Mouse (Mus musculus) neural tube, embryonic 12.5 days (tissue): Measurements from ENCODE around the gene Cdk2ap1. TPM values are rescaled to one million over a fixed set of nuclear protein-coding genes. Genes with fewer than 3 reads are reported as not detected.
"Not testable (repeated sequence)": the region's sequence is repeated elsewhere in the genome, so short reads cannot be mapped to it uniquely, and the experiment has no call there.

ENCODE experiments used
- ATAC-seq: fragments of 200-750 bp; cut with Nextera tagmentation; 2 replicates; pipeline ENCODE4 v1.8.0; 2017; ENCODE audit warnings: low read depth, mild to moderate bottlenecking, moderate TSS enrichment, moderate library complexity; ENCODE audit not compliant: low FRiP score
- H3K27ac ChIP-seq: fragments of 300-500 bp; sonication (generic); 2 replicates; pipeline ENCODE4 v1.5.1; 2016
- H3K27me3 ChIP-seq: fragments of 300-500 bp; sonication (generic); replicated peaks from 2 replicates; pipeline ENCODE4 v1.6.1; 2016; ENCODE audit warnings: mild to moderate bottlenecking
- H3K36me3 ChIP-seq: fragments of 300-500 bp; sonication (generic); 2 replicates; pipeline ENCODE4 v1.6.1; 2016; ENCODE audit warnings: mild to moderate bottlenecking
- H3K4me1 ChIP-seq: fragments of 300-500 bp; sonication (generic); 2 replicates; pipeline ENCODE4 v1.6.1; 2016
- H3K4me2 ChIP-seq: fragments of 300-500 bp; sonication (generic); replicated peaks from 2 replicates; pipeline ENCODE4 v1.6.1; 2016; ENCODE audit warnings: mild to moderate bottlenecking
- H3K4me3 ChIP-seq: fragments of 300-500 bp; sonication (generic); 2 replicates; pipeline ENCODE4 v1.5.1; 2016
- H3K9ac ChIP-seq: fragments of 300-500 bp; sonication (generic); 2 replicates; pipeline ENCODE4 v1.6.1; 2016; ENCODE audit warnings: mild to moderate bottlenecking
- H3K9me3 ChIP-seq: fragments of 300-500 bp; sonication (generic); 2 replicates; pipeline ENCODE4 v1.6.1; 2016; ENCODE audit warnings: mild to moderate bottlenecking
- WGBS: fragments of 180-500 bp; shearing (Covaris S2); methylation state at CpG from one replicate; pipeline ENCODE4 v1.1.7; 2016; 5-methylcytosine and 5-hydroxymethylcytosine counted together
- polyA plus RNA-seq: library from polyadenylated mRNA; unstranded; fragments of >200 nt; fragmentation: Nextera tagmentation; extraction: Ambion mirVana; gene quantifications from 2 replicates; pipeline ENCODE4 v1.2.1, GENCODE M21; 2016

Cdk2ap1 gene
- polyA plus RNA-seq, result 293 and 314 TPM in 2 replicates

GRCm38 (mm10) chr5:124362982-124363381 lies at the start of gene Cdk2ap1:
Cdk2ap1 (minus strand) TSS chr5:124363082.
- WGBS, result 89% methylated on average over 5 of the region's 5 CpGs
- not testable (repeated sequence) for ATAC-seq, H3K27ac ChIP-seq, H3K27me3 ChIP-seq, H3K4me3 ChIP-seq, H3K4me1 ChIP-seq, H3K4me2 ChIP-seq, H3K9ac ChIP-seq, H3K9me3 ChIP-seq, H3K36me3 ChIP-seq

- no peaks in the 10 kb centered on the region for H3K4me1 ChIP-seq
- no peak overlapping the region for H3K27ac ChIP-seq
- H3K4me2 ChIP-seq, result no peak overlapping the region
- H3K36me3 ChIP-seq, result peaks cover 47% of the 10 kb centered on the region
- WGBS, result 96% methylated on average over 5 of the region's 5 CpGs
- H3K9ac ChIP-seq, result no peak overlapping the region
- H3K27me3 ChIP-seq, result no peaks in the 10 kb centered on the region
- H3K4me3 ChIP-seq, result no peak overlapping the region
- no peaks in the 10 kb centered on the region for H3K9me3 ChIP-seq
- ATAC-seq, result no peak
Observed at GRCm38 (mm10) chr5:124412163-124412562, 49.3 kb upstream of the Cdk2ap1 start.

DNA sequence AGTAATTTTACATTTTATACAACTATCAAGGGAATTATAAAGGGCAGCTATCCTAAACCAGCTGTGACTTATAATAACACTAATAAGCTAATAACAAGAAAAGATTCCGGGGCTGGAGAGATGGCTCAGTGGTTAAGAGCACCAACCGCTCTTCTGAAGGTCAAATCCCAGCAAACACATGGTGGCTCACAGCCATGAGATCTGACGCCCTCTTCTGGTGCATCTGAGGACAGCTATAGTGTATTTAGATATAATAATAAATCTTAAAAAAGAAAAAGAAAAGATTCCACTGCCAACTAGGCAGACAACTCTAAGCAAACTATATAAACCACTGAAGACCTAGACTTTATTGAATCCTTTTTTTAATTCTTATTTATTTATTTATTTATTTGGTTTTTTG lies 47.9 kb upstream of the Cdk2ap1 start:
- H3K9me3 ChIP-seq, result no peaks in the 10 kb centered on the region
- peaks cover 55% of the 10 kb centered on the region for H3K36me3 ChIP-seq
- H3K4me1 ChIP-seq, result no peaks in the 10 kb centered on the region
- no peaks in the 10 kb centered on the region for H3K27me3 ChIP-seq
- no peak overlapping the region for H3K27ac ChIP-seq
- no peak overlapping the region for H3K9ac ChIP-seq
- H3K4me2 ChIP-seq, result no peak overlapping the region
- no peak for ATAC-seq
- WGBS, result 86% methylated on average over 3 of the region's 3 CpGs
- no peak overlapping the region for H3K4me3 ChIP-seq

GRCm38 (mm10) chr5:124393726-124394125 lies 30.8 kb upstream of the Cdk2ap1 start:
- no peaks in the 10 kb centered on the region for H3K27me3 ChIP-seq
- no peak overlapping the region for H3K4me3 ChIP-seq
- no peaks in the 10 kb centered on the region for H3K9me3 ChIP-seq
- H3K9ac ChIP-seq, result no peak overlapping the region
- H3K4me2 ChIP-seq, result no peak overlapping the region
- H3K4me1 ChIP-seq, result no peaks in the 10 kb centered on the region
- H3K36me3 ChIP-seq, result peaks cover 79% of the 10 kb centered on the region
- H3K27ac ChIP-seq, result no peak overlapping the region
- whole genome bisulfite sequencing, result 97% methylated on average over 7 of the region's 7 CpGs
- ATAC-seq, result no peak

DNA sequence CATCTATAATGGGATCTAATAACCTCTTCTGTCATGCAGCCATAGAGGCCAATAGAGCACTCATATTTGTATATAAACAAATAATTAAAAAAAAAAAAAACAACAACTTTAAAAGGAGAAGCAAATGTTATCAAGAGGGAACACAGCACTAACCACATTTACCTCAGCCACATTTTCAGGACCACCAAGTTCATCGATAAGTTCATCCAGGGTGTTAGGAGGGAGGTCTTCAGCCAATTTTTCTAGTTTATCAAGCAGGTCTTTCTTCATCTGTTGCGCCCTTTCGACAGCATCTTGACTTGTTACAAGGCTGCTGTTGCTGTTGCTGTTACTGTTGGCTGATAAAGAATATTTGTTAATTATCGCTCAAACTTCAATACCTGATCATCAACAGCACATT lies 29.5 kb upstream of the Cdk2ap1 start:
- ATAC-seq, result no peak
- Histone ChIP-seq H3K4me3 (no peak overlapping the region), H3K4me2 (no peak overlapping the region), H3K27ac (no peak overlapping the region), H3K4me1 (no peaks in the 10 kb centered on the region), H3K36me3 (peaks cover 82% of the 10 kb centered on the region), H3K9ac (no peak overlapping the region), H3K27me3 (no peaks in the 10 kb centered on the region), H3K9me3 (no peaks in the 10 kb centered on the region)
- 96% methylated on average over 4 of the region's 4 CpGs for WGBS

DNA sequence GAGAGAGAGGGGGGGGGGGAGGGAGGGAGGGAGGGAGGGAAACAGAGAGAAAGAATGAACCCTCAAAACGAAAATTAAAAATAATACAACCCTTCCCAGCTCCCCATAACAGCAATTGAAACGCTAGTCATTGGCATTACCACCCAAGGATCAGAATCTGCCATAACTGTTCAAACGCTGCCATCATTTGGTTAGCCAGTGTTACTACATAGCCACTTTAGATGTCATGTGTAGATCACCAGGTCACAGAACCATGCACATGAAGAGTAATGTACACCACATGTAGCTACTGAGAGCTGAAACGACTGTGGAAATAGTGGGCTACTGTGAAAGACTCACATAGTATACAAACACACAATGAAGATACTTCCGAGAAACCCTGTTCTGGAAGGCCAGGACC lies 25.1 kb upstream of the Cdk2ap1 start:
- Histone ChIP-seq H3K4me3 (no peak overlapping the region), H3K9me3 (no peaks in the 10 kb centered on the region), H3K4me2 (no peak overlapping the region), H3K4me1 (no peaks in the 10 kb centered on the region), H3K27me3 (no peaks in the 10 kb centered on the region), H3K27ac (no peak overlapping the region), H3K36me3 (peaks cover 88% of the 10 kb centered on the region), H3K9ac (no peak overlapping the region)
- ATAC-seq, result no peak
- 81% methylated on average over 5 of the region's 5 CpGs for WGBS

DNA sequence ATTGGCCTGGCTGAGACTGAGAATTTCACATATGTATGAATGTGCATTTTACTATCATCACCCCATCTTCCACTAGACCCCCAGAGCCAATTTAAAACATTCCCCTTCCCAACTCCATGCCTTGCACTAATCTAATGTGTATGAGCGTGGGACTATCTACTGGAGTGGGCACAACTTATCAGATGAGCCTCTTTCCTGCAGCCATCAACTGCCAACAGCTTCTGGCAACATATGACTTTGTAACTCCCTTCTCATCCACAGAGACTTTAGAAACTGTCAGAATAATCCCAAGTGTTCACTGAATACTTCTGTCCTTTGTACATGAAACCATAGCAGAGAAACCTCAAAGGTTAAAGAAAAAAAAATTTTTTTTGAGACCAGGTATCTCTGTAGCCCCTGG lies 17.2 kb upstream of the Cdk2ap1 start:
- H3K27ac ChIP-seq, result no peak overlapping the region
- 98% methylated on average over 1 of the region's 1 CpGs for WGBS
- H3K27me3 ChIP-seq, result no peaks in the 10 kb centered on the region
- no peaks in the 10 kb centered on the region for H3K4me1 ChIP-seq
- H3K4me2 ChIP-seq, result no peak overlapping the region
- H3K9me3 ChIP-seq, result no peaks in the 10 kb centered on the region
- H3K4me3 ChIP-seq, result no peak overlapping the region
- no peak for ATAC-seq
- H3K9ac ChIP-seq, result no peak overlapping the region
- H3K36me3 ChIP-seq, result peaks cover 77% of the 10 kb centered on the region

GRCm38 (mm10) chr5:124377149-124377548 lies 14.3 kb upstream of the Cdk2ap1 start:
- no peaks in the 10 kb centered on the region for H3K27me3 ChIP-seq
- no peak overlapping the region for H3K27ac ChIP-seq
- 92% methylated on average over 4 of the region's 4 CpGs for WGBS
- ATAC-seq, result no peak
- H3K9ac ChIP-seq, result no peak overlapping the region
- no peak overlapping the region for H3K4me3 ChIP-seq
- H3K4me2 ChIP-seq, result no peak overlapping the region
- no peaks in the 10 kb centered on the region for H3K4me1 ChIP-seq
- H3K36me3 ChIP-seq, result peaks cover 70% of the 10 kb centered on the region
- no peaks in the 10 kb centered on the region for H3K9me3 ChIP-seq

DNA sequence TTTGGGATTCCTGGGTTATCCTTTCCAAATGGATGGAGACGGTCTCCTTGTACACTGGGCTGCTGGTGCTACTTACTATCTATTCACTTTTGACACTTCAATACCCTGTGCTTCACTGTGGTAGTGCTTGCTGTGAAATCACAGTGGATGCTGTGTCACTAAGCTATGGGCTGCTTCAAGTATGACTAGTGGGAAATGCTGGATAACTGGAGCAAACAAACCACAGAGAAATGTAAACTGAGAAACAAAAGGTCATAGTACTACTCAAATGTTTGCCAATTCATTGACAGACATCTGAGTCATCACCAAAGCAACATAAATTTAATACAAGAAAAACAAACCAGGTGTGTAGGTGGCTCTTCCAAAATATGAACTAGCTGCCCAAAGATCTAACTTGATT lies 13.5 kb upstream of the Cdk2ap1 start:
- no peak overlapping the region for H3K4me2 ChIP-seq
- H3K27ac ChIP-seq, result no peak overlapping the region
- H3K27me3 ChIP-seq, result no peaks in the 10 kb centered on the region
- ATAC-seq, result no peak
- peaks cover 71% of the 10 kb centered on the region for H3K36me3 ChIP-seq
- no peak overlapping the region for H3K4me3 ChIP-seq
- no peaks in the 10 kb centered on the region for H3K4me1 ChIP-seq
- no peaks in the 10 kb centered on the region for H3K9me3 ChIP-seq
- H3K9ac ChIP-seq, result no peak overlapping the region
- WGBS, result 97% methylated on average over 1 of the region's 1 CpGs

- H3K9ac ChIP-seq, result no peak overlapping the region
- H3K4me3 ChIP-seq, result no peak overlapping the region
- no peaks in the 10 kb centered on the region for H3K27me3 ChIP-seq
- no peak overlapping the region for H3K27ac ChIP-seq
- no peak for ATAC-seq
- H3K9me3 ChIP-seq, result no peaks in the 10 kb centered on the region
- WGBS, result 96% methylated on average over 7 of the region's 7 CpGs
- H3K4me1 ChIP-seq, result no peaks in the 10 kb centered on the region
- H3K4me2 ChIP-seq, result no peak overlapping the region
- H3K36me3 ChIP-seq, result peaks cover 81% of the 10 kb centered on the region
Observed at GRCm38 (mm10) chr5:124374298-124374697, 11.4 kb upstream of the Cdk2ap1 start.

DNA sequence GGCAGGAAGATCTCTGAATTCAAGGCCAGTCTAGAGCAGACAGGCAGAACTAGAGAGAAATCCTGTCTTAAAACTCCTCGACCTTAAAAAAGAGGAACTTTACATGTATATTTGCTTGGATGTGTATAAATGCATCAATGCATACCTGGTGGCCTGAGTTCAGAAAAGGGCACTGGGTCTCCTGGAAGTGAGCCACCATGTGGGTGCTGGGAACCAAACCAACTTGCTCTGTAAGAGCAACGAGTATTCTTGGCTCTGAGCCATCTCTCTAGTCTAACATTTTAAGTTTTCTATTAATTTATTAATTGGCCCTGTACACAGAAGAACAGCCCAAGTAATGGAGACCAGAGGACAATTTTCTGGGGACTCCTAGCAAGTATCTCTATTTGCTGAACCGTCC lies 3.8 kb upstream of the Cdk2ap1 start:
- no peaks in the 10 kb centered on the region for H3K27me3 ChIP-seq
- no peak overlapping the region for H3K4me3 ChIP-seq
- no peak overlapping the region for H3K9ac ChIP-seq
- no peaks in the 10 kb centered on the region for H3K9me3 ChIP-seq
- H3K36me3 ChIP-seq, result peaks cover 31% of the 10 kb centered on the region
- H3K4me1 ChIP-seq, result no peaks in the 10 kb centered on the region
- no peak overlapping the region for H3K27ac ChIP-seq
- WGBS, result 95% methylated on average over 3 of the region's 3 CpGs
- ATAC-seq, result no peak
- H3K4me2 ChIP-seq, result no peak overlapping the region

- no peaks in the 10 kb centered on the region for H3K27me3 ChIP-seq
- H3K4me1 ChIP-seq, result no peaks in the 10 kb centered on the region
- WGBS, result 87% methylated on average over 2 of the region's 2 CpGs
- ATAC-seq, result no peak
- H3K4me3 ChIP-seq, result no peak overlapping the region
- peaks cover 22% of the 10 kb centered on the region for H3K36me3 ChIP-seq
- no peak overlapping the region for H3K27ac ChIP-seq
- H3K9ac ChIP-seq, result no peak overlapping the region
- H3K4me2 ChIP-seq, result no peak overlapping the region
- no peaks in the 10 kb centered on the region for H3K9me3 ChIP-seq
Observed at GRCm38 (mm10) chr5:124365754-124366153, 2.9 kb upstream of the Cdk2ap1 start.

DNA sequence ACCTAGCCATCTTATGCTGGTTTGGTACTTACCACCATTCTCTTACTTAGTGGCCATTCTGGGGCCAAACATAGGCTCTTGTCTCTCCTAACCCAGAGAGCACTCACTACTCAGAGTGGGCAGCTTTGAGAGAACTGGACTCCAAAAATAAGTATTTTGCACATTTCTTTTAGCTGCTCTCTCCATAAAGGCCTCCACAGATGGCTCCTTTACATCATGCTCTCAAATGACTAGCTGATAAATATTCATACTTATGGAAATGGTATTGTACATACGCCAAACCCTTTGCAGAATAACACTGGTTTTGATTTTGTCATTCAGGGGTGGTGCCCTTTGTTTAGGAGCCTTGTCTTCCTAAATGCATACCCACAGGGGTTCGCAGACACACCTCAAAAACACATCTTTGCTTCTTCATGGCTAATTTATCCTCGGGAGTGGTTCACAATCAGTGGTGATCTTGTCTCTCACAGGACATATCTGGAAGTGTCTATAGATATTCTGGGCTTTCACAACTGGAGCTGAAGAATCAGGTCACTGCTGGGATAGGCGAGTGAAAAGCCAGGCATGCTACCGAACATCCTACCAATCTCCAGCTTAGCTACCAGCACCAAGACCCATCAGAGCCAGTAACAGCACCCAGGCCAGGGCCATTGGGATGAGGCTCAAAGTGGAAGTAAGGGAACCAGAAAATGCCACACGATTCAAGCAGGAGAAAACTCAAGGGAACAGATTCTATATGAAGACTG lies 1.5 kb upstream of the Cdk2ap1 start:
- Histone ChIP-seq H3K27ac (no peak overlapping the region), H3K4me1 (no peaks in the 10 kb centered on the region), H3K4me3 (no peak overlapping the region), H3K36me3 (peaks cover 10% of the 10 kb centered on the region), H3K4me2 (no peak overlapping the region), H3K27me3 (no peaks in the 10 kb centered on the region), H3K9me3 (no peaks in the 10 kb centered on the region), H3K9ac (no peak overlapping the region)
- 89% methylated on average over 6 of the region's 6 CpGs for WGBS
- ATAC-seq, result no peak
